Mouse (Mus musculus) C3H10T1/2 (cell line): ENCODE results near the gene Olfr1055. TPM values are rescaled to one million over a fixed set of nuclear protein-coding genes. Genes with fewer than 3 reads are reported as not detected.

Experiments used
- polyA plus RNA-seq, 2 experiments: library from polyadenylated mRNA; unstranded; fragments of >200 nt; fragmentation: generic; extraction: Trizol; gene quantifications; one replicate each; pipeline ENCODE4 v1.2.1; 2012; ENCODE audit warnings: missing spikeins in 2 of 2

The Olfr1055 gene
- not detected for polyA plus RNA-seq

GRCm38 (mm10) chr2:86350184-86350583, at the start of gene Olfr1055:
Olfr1055 (minus strand) TSS chr2:86350284.

GRCm38 (mm10) chr2:86388461-86388860, 38.4 kb upstream of the Olfr1055 start, which contains the start of gene Olfr1058:
Olfr1058 (minus strand) TSS chr2:86388561.

GRCm38 (mm10) chr2:86378293-86378692, 28.2 kb upstream of the Olfr1055 start, which contains the start of gene Olfr1057:
Olfr1057 (minus strand) TSS chr2:86378393.

GRCm38 (mm10) chr2:86362369-86362768, 12.3 kb upstream of the Olfr1055 start, which contains the start of gene Olfr1056:
Olfr1056 (minus strand) TSS chr2:86362469.

GRCm38 (mm10) chr2:86335333-86335732, 14.8 kb downstream of the Olfr1055 start, which contains the start of gene Olfr1054:
Olfr1054 (minus strand) TSS chr2:86335433.

GRCm38 (mm10) chr2:86315184-86315583, 34.9 kb downstream of the Olfr1055 start, which contains the start of gene Olfr1053:
Olfr1053 (minus strand) TSS chr2:86315284.

Other genes with a start within 250 kb of the Olfr1055 start
- gene Olfr1039, start 214.4 kb downstream of the Olfr1055 start, polyA plus RNA-seq = not detected
- not detected for gene Olfr1040, start 203.6 kb downstream of the Olfr1055 start, polyA plus RNA-seq
- gene Olfr1042, start 188.4 kb downstream of the Olfr1055 start, polyA plus RNA-seq = not detected
- not detected for gene Olfr1043, start 182.8 kb downstream of the Olfr1055 start, polyA plus RNA-seq
- not detected for gene Olfr1044, start 172.5 kb downstream of the Olfr1055 start, polyA plus RNA-seq
- not detected for gene Olfr52, start 164.6 kb downstream of the Olfr1055 start, polyA plus RNA-seq
- not detected for gene Olfr1045, start 147.3 kb downstream of the Olfr1055 start, polyA plus RNA-seq
- not detected for gene Olfr1046, start 131.0 kb downstream of the Olfr1055 start, polyA plus RNA-seq
- not detected for gene Olfr1047, start 118.9 kb downstream of the Olfr1055 start, polyA plus RNA-seq
- not detected for gene Olfr1048, start 110.0 kb downstream of the Olfr1055 start, polyA plus RNA-seq
- gene Olfr1049, start 92.0 kb downstream of the Olfr1055 start, polyA plus RNA-seq = not detected
- not detected for gene Olfr1051, start 71.2 kb downstream of the Olfr1055 start, polyA plus RNA-seq
- not detected for gene Olfr1052, start 57.8 kb downstream of the Olfr1055 start, polyA plus RNA-seq
- not detected for gene Olfr1053, start 35.0 kb downstream of the Olfr1055 start, polyA plus RNA-seq
- not detected for gene Olfr1054, start 14.9 kb downstream of the Olfr1055 start, polyA plus RNA-seq
- gene Olfr1056, start 12.2 kb upstream of the Olfr1055 start, polyA plus RNA-seq = not detected
- not detected for gene Olfr1057, start 28.1 kb upstream of the Olfr1055 start, polyA plus RNA-seq
- not detected for gene Olfr1058, start 38.3 kb upstream of the Olfr1055 start, polyA plus RNA-seq
- not detected for gene Olfr1061, start 63.8 kb upstream of the Olfr1055 start, polyA plus RNA-seq
- gene Olfr1062, start 76.5 kb upstream of the Olfr1055 start, polyA plus RNA-seq = not detected
- gene Olfr1065, start 100.3 kb upstream of the Olfr1055 start, polyA plus RNA-seq = not detected
- gene Olfr1066, start 106.0 kb upstream of the Olfr1055 start, polyA plus RNA-seq = not detected
- gene Olfr228, start 137.1 kb upstream of the Olfr1055 start, polyA plus RNA-seq = not detected
- gene Olfr1076, start 158.2 kb upstream of the Olfr1055 start, polyA plus RNA-seq = not detected
- gene Olfr1079, start 192.2 kb upstream of the Olfr1055 start, polyA plus RNA-seq = not detected
- not detected for gene Olfr1080, start 208.0 kb upstream of the Olfr1055 start, polyA plus RNA-seq
- not detected for gene Olfr1082, start 248.7 kb upstream of the Olfr1055 start, polyA plus RNA-seq